Mouse (Mus musculus) brown adipose tissue, adult 24 weeks (tissue): ENCODE measurements around the gene Fam209. TPM values are rescaled to one million over a fixed set of nuclear protein-coding genes. Genes with fewer than 3 reads are reported as not detected.

Experiments used
- H3K27ac ChIP-seq: fragments of 200-500 bp; replicated peaks from 2 replicates; pipeline ENCODE4 v1.5.1; 2012; ENCODE audit warnings: low read depth, mild to moderate bottlenecking, low read length
- H3K4me1 ChIP-seq: fragments of 200-500 bp; 2 replicates; pipeline ENCODE4 v1.6.1; 2012; ENCODE audit warnings: low read length, mixed read lengths; ENCODE audit not compliant: control insufficient read depth, insufficient read depth, insufficient read length
- H3K4me3 ChIP-seq: fragments of 200-500 bp; 2 replicates; pipeline ENCODE4 v1.5.1; 2012; ENCODE audit warnings: low read depth, mild to moderate bottlenecking, low read length, moderate library complexity; ENCODE audit not compliant: insufficient read depth
- polyA plus RNA-seq: library from polyadenylated mRNA; stranded (reverse); fragments of >200 nt; gene quantifications from 2 replicates; pipeline ENCODE4 v1.2.4, GENCODE M21; 2012; ENCODE audit not compliant: missing spikeins, insufficient read depth, insufficient read length

Gene Fam209
- polyA plus RNA-seq, 1 experiment: not detected

DNA sequence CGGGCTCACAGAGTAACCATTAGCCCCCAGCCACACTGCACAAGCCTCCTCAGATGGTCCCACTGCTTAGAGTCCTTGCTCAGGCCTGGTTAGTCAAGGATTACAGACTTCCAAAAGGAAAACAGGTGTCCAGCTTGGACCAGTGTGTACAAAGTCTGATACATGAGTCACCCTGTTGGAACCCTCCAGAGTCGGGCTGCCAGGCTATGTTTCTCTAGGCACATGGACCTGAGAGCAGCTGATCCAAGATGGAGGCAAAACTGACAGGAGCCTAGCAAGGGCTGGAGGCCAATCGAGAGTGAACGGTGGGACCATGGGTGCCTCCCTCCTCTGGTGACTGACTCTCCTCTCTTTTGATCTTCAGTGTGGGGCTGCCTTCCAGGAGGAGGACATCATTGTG lies 9.5 kb upstream of the Fam209 start:
- H3K27ac ChIP-seq: no peak overlapping the region
- H3K4me3 ChIP-seq: no peak overlapping the region
- H3K4me1 ChIP-seq: peaks cover 13% of the 10 kb centered on the region

DNA sequence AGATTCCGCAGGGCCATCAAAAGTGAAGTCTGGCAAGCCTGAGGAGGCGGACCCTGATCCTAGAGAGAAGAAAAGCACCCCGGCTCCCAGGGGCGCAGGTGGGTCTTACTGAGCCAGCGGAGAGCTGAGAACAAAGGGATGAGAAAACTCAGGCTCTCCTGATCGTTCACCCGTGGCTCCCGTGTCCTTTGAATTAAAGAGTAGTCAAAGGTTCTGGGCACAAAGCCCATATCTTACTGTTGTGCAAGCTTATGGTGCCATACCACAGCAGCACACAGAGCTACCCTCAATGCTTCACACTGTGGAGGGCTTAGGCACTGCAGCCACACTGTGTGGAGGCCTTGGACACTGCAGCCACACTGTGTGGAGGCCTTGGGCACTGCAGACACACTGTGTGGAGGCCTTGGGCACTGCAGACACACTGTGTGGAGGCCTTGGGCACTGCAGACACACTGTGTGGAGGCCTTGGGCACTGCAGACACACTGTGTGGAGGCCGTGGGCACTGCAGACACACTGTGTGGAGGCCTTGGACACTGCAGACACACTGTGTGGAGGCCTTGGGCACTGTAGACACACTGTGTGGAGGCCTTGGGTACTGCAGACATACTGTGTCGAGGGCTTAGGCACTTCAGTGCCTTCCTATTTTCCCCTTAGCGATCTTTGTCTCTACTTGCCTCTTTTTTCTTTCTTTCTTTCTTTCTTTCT lies 5.7 kb upstream of the Fam209 start:
- Histone ChIP-seq H3K27ac (peak overlapping the region; percentile 33; the same call in 1 of the 2 replicates), H3K4me3 (no peak overlapping the region)

DNA sequence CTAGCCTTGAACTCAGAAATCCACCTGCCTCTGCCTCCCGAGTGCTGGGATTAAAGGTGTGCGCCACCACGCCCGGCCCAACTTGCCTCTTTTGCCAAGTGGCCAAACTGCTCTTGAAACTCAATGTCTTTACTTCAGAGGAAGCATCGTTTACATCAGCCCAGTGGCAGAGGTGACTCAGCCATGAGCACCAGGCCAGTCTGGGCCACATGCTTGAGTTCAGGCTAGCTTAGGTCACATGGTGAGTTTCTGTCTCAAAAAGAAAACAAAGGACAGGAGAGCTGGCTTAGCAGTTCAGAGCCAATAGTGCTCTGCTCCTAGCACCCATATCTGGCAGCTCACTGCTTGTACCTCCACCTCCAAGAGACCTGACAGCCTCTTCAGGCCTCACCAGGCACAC lies 5.1 kb upstream of the Fam209 start:
- H3K4me1 ChIP-seq: peaks cover 7% of the 10 kb centered on the region
- 0 out of 2 replicates have a peak overlapping the region, but pooled peaks have one; percentile 2 for H3K27ac ChIP-seq
- no peak overlapping the region for H3K4me3 ChIP-seq

More for the DNA sequence above, 5.7 kb upstream of the Fam209 start:
- peaks cover 7% of the 10 kb centered on the region for H3K4me1 ChIP-seq

DNA sequence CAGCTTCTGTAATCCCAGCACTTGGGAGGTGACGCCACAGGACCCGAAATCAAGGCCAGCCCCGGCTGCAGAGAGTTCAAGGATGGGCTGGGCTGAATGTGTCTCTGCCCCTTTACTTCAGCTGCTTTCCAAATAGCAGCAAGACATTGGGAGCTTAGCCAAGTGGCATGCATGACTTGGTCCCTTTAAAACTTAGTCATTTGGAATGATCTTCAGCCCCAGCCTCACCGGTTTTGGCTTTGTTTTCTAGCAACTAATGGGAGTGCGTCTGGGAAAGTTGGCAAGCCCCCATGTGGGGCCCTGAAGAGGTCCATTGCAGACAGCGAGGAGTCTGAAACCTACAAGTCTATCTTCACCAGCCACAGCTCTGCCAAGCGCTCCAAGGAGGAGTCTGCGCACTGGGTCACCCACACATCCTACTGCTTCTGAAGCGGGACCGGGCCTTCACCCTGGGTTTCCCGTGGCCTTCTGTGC lies 3.9 kb upstream of the Fam209 start:
- Histone ChIP-seq H3K4me3 (no peak overlapping the region), H3K27ac (peak overlapping the region; percentile 20), H3K4me1 (peaks cover 7% of the 10 kb centered on the region)

DNA sequence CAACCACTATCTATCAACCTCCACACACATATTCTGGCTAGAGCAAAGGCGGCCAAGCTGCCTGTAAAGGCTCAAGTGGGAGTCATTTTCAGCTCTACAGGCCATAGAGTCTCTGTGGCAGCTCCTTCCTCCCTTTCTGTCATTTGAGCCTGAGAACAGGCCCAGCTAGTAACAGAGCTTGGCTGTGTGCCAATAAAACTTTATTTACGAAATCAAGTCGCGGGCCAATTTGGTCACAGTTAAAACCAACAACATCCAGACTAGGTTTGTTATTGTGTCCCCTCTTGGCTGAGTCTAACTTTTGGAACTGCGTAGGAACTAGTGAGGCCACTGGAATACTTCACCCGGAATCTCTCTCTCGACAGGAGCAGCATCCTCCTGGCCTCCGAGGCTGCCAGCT lies 1.3 kb downstream of the Fam209 start:
- Histone ChIP-seq H3K4me3 (no peak overlapping the region), H3K27ac (peak overlapping the region; percentile 89), H3K4me1 (peaks cover 3% of the 10 kb centered on the region; the same call in 1 of the 2 replicates)

DNA sequence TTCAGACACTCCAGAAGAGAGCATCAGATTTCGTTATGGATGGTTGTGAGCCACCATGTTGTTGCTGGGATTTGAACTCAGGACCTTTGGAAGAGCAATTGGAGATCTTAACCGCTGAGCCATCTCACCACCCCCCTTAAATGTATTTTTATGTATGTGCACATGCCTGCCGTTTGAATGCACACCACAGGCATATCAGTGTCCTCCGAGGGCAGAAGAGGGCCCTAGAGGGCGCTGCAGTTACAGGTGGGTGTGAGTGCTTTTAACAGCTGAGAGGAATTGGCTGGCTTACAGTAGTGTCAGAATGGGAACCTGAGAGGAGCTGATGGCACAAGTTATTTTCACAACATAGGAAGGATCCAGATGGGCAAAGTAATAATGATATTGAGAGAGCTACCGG lies 2.6 kb downstream of the Fam209 start:
- Histone ChIP-seq H3K27ac (no peak overlapping the region), H3K4me1 (peaks cover 3% of the 10 kb centered on the region; the same call in 1 of the 2 replicates), H3K4me3 (no peak overlapping the region)

DNA sequence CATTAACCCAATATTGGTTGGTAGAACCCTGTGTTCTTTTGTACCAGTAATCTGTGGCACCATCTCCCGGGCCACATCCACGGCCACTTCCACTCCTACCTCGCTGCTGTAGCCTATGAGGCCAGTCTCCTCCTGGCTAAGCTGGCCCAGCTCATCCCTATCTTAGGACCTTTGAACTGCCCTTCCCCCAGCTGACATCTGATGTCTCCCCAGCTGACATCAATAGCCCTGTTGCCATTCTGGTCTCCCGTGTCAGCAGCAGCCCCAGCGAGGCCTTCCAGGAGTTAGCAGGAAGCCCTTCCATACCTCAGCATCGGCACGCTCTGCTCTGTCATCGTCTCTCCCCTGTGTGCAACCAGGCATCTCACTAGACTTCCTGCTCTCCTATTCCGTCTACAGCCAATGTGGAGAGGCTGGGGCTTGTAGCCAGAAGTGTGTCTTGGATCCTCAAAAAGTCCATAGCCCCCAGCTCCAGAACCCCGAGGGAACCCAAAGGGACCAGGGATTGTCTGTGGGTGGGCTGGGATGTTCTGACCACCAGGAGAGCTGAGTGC lies 4.5 kb downstream of the Fam209 start:
- Histone ChIP-seq H3K4me3 (no peak overlapping the region), H3K4me1 (peaks cover 3% of the 10 kb centered on the region; the same call in 1 of the 2 replicates), H3K27ac (peak overlapping the region; percentile 16; the same call in 1 of the 2 replicates)

DNA sequence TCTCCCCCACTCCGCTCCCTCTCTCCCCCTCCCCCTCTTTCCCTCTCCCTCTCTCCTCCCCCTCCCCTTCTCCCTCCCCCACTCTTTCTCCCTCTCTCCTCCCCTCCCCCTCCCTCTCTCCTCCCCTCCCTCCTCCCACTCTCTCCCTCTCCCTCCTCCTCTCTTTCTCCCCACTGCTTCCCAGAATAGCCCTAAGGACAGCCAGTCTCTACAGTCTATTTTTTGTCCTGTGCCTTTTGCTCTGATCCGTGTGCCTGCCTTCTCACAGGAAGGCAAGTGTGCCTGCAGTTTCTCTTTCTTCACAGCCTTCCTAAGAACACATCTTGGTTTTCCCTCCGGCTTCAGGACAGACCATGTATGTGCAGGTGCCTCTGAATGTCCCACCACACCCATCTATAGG lies 5.0 kb downstream of the Fam209 start:
- H3K27ac ChIP-seq: 0 out of 2 replicates have a peak overlapping the region, but pooled peaks have one; percentile 39
- peak overlapping the region; percentile 31; the same call in 1 of the 2 replicates for H3K4me3 ChIP-seq
- H3K4me1 ChIP-seq: peaks cover 3% of the 10 kb centered on the region; the same call in 1 of the 2 replicates

DNA sequence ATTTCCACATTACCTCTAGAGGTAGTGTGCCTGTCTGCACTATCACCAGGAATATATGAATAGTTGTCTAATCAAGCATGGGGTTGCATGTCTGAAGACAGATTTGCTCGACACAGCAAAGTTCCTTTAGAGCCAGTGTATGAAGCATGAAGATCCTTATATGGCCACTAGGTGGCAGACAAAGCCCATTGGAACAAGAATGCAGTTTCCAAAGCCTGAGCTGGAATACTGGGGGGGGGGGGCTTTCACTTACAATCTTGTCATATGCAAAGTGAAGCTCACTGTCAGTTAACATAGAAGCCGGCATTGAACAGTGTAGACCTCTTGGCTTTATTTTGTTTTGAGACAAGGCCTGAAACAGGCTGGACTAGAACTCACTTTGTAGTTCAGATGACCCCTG lies 5.5 kb downstream of the Fam209 start:
- Histone ChIP-seq H3K4me3 (0 out of 2 replicates have a peak overlapping the region, but pooled peaks have one; percentile 31), H3K27ac (0 out of 2 replicates have a peak overlapping the region, but pooled peaks have one; percentile 39), H3K4me1 (peaks cover 3% of the 10 kb centered on the region; the same call in 1 of the 2 replicates)

DNA sequence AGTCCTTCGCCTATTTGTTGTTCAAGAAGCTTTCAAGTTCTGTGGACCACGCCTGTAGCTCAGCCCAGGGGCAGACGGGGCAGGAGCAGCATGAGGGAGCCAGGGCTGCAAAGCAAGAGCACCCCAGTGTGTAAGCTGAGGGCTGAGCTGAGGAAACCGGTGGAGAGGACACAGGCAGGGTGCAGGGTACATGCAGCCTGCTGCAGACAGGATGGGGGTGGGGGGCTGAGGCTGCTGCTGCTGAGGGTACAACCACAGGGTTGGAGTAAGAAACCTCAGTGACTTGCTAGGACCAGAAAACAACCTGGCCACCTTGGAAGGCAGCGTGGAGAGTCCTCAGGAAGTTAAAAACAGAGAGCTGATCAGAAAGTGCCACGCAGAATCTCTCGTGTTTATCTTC lies 8.0 kb downstream of the Fam209 start:
- no peak overlapping the region for H3K27ac ChIP-seq
- H3K4me3 ChIP-seq: no peak overlapping the region
- no peaks in the 10 kb centered on the region for H3K4me1 ChIP-seq

DNA sequence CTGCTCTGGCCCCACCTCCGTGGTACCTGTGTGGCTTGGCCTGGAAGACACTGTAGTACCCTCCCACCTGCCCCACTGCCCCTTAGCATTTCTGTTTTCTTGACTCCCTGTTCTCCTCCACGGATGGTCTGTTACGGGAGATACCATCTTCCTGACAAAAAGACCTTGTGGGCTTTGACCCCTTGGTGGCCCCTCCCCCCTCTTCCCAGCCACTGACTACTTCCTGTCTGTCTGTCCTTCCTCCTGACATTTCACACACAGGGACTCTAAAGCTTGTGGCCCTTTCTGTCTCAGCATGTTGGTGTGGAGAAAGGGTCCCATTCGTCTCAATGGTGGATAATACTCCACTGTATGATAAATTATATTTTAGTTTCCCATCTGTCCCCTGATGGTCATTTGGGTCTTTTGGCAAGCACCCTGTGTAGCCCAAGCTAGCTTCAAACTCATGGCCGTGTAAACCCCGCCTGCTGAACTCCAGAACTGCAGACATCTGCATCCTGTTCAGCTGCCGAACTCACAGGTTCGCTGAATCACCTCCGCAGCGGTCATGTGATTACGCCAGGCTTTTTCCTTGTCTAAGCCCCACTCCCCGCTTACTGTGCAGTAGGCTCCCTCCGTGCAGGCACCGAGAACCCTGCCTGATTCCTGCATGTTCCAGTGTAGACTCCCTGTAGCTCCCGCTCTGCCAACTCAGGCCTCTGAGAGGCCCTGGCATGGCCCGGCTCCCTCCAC lies 9.5 kb downstream of the Fam209 start:
- H3K4me3 ChIP-seq: no peak overlapping the region
- no peaks in the 10 kb centered on the region for H3K4me1 ChIP-seq
- no peak overlapping the region for H3K27ac ChIP-seq

DNA sequence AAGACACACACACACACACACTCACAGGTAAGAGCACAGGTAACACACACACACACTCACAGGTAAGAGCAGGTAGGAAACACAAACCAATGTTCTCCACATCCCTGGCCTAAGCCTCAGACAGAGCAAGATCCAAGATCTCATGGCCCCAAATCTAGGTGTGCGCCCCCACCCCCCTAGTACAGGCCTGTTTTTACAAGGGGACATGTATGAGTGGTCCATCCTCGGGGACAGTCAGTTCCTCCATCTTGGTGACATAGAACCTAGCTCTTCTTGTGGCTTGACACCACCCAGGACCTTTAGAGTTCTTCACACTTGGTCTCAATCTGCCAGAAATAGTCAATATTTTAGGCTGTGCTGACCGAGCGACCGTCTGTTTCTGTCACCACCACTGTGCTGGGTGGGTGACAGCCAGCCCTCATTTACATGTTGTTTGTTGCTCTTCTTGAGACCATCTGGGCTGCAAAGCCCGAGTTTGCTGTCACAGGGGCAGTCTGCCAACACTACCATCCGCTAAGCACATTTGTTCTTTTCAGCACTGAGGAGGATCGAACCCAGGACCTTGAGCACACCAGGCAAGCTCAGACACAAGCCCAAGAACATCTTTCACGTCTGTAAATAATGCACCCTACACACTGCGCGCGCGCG lies 11.6 kb downstream of the Fam209 start:
- H3K4me3 ChIP-seq: no peak overlapping the region
- no peak overlapping the region for H3K27ac ChIP-seq
- no peaks in the 10 kb centered on the region for H3K4me1 ChIP-seq

DNA sequence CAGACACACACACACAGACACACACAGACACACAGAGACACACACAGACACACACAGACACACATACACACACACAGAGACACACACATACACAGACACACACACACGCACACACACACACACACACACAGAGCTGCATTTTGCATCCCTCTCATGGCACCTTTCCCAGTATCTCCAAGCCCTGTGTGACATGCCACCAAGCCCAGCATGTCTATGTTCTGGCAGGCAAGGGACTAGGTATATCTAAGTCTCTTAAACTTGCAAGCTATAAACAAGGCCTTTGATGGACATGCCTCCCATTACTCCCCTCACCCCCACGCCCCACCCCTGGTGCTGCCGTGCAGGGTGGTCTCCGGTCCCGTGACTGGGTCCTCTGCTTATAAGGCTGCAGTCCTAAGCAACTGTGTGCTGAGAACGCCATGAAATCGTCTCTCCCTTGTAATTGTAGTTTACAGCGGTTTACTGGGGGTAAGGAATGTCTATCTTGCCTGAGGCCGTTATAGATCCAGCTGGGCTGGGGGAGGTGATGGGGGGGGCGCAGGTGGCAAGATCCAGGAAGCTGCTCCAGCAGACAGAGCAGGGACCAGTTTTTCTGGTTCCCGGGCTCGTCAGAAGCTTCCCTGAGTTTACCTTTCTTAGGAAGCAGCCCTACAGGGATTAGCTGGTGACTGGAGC lies 12.5 kb downstream of the Fam209 start:
- no peaks in the 10 kb centered on the region for H3K4me1 ChIP-seq
- H3K4me3 ChIP-seq: no peak overlapping the region
- H3K27ac ChIP-seq: no peak overlapping the region

DNA sequence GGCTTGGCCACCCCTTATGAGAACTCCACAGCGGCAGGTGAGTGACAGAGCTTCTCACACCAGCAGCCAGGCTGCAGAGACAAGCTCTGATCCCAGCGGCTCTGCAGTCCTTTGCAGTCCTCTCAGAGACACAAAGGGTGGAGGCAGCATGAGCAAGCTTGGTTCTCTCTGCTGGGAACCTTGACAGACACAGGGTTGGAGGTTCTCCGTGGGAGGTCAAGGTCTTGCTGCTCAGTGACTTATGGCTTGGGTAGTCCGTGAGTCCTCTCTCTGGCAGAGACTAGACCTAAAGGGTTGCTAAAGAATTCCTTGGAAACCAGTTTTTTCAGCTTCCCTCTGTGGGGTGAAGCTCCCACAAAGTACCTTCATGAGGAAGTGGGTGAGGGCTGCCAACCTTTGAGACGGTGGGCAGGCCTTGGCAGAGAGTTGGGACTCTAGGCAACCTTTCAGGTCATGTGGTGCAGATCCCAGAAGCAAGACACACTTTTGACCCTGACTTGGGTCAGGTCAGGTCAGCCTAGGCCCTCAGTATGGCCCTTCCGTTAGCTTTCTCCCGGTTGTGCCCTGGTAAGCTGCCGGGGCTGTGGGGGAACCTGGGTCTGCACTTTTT lies 24.5 kb downstream of the Fam209 start:
- no peak overlapping the region for H3K27ac ChIP-seq
- H3K4me3 ChIP-seq: no peak overlapping the region
- no peaks in the 10 kb centered on the region for H3K4me1 ChIP-seq
